Mouse (Mus musculus) spleen, adult 2 months (tissue): ENCODE results near the gene C8b.

Experiments
- CTCF ChIP-seq: fragments of 200-500 bp; IDR thresholded peaks from 2 replicates; pipeline ENCODE4 v1.5.1; 2011; ENCODE audit warnings: mild to moderate bottlenecking, inconsistent platforms; ENCODE audit not compliant: insufficient read depth, insufficient read length, insufficient replicate concordance; ENCODE audit errors: extremely low read depth
- POLR2A ChIP-seq: fragments of 200-500 bp; IDR thresholded peaks from 2 replicates; pipeline ENCODE4 v1.6.1; 2011; ENCODE audit warnings: low read depth, low read length, inconsistent platforms

DNA sequence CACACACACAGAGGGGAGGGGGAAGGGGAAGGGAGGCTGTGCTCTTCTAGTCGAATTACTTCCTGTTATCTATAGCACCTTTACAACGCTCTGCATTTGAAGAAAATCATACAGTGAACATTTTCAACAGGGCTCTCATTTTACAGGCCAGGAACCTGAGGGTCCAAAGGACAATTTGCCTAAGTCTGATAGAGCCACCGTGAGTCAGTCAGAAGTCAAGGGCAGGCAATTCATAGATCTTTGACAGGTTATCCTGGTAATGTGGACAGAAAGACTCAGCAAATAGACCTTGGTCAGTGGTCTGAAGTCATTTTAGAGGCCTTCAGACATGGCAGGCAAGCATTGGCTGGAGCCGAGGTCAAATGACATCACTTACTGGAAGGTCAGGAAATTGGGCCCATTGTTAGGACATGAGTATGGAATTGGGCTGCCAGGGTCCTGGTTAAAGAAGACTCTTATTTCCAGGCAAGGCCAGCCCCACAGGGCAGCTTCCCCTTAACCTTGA lies 57.5 kb downstream of the C8b start:
- TF ChIP-seq CTCF (no peak), POLR2A (no peak)
